Mouse (Mus musculus) retina, postnatal 1 day (tissue): Measurements from ENCODE around the gene Lpxn.

Experiments used
- DNase-seq: peaks from one replicate; pipeline ENCODE4 v3.0.0-alpha.2; 2012

Lpxn gene

GRCm38 (mm10) chr19:12805730-12806129 lies 9.7 kb downstream of the Lpxn start:
- no peak for DNase-seq

- no peak for DNase-seq
These were observed 10.2 kb downstream of the Lpxn start for GRCm38 (mm10) chr19:12806214-12806613.

DNA sequence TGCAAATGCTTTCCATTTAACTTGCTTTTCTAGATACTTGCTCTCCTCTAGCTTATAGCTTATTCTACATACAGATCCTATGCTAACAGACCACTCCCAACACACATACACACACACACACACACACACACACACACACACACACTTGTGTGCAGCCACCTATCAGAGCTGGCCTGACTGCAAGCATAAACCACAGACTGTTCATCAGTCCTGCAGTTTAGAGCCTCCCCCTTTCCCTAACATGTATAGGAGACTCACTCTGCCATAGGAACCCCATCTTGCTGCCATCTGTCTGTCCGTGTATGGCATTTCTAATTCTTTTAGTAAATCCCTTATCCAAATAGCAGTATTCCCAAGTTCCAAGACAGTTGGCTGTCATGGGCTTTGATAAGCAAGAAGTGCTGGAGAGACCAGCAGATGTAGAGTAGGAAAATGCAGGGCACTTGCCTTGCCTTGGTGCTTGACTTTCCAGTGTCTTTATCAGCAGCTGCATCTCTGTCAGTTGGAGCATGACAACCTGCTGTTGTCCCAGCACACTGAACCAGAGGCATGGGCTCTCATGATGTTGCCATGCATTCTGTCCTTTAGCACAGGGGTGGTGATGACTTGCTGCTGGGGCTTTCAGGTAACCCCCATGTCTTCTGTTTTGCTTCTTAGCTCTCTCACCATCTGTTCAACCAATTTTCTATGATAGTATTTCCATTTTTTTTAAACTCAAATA lies 16.8 kb downstream of the Lpxn start:
- no peak for DNase-seq

- DNase-seq: no peak
These were observed 17.9 kb downstream of the Lpxn start for GRCm38 (mm10) chr19:12813883-12814282.

- DNase-seq: no peak
These were observed 22.5 kb downstream of the Lpxn start for GRCm38 (mm10) chr19:12818507-12818906.

DNA sequence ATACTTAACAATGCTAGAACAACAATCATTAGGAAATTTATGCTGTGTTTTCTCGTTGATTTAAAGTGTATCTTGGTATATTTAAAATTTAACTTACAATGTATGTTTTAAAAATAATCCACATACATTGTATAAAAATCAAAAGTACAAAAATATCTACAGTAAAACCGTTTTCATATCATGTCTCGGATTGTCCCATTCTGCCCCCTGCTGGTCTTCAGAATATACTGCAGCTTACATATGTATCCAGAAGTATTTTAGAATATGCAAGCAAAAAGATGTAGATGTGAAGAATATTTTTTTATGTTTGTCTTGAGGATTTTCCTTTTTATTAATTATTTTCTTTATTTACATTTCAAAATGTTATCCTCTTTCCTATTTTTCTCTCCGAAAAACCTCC lies 24.4 kb downstream of the Lpxn start:
- peak; percentile 50 for DNase-seq

DNA sequence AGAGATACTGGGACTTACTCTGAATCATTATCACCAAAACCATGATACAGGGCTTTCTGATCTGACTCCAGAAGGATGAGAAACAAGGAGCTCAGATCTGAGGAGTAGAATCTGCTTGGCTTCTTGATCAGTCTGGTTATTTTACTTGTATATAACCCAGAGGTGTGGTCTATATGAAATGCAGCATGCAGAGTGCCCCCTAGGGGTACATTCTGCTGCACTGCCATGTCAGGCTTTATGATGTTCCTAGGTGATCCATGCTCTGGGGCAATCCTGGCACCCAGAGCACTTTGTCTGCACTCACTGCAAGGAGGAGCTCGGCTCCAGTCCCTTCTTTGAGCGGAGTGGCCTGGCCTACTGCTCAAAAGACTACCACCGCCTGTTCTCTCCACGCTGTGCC lies 28.6 kb downstream of the Lpxn start:
- peak; percentile 2 for DNase-seq

- no peak for DNase-seq
These were observed 34.9 kb downstream of the Lpxn start for GRCm38 (mm10) chr19:12830823-12831430.

DNA sequence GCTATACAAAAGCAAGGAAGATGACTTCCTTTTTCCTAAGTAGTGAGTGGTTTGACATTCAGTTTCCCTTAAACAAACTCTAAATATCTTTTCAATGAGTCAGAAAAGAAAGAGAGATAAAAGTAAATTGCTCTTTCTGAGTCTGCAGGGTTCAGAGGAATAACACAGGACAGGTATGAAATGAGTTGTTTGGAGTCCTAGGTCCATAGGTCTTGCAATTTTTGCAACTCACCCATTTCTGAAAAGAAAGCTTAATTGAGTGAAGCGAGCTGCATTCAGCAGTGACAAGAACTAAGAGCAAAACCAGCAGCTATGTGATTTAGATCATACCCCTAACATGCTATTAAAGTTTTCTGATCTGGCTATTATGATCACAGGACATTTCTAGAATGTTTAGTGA lies 35.6 kb downstream of the Lpxn start:
- DNase-seq: no peak

GRCm38 (mm10) chr19:12833625-12834024 lies 37.6 kb downstream of the Lpxn start:
- no peak for DNase-seq

GRCm38 (mm10) chr19:12838507-12838906 lies 42.5 kb downstream of the Lpxn start:
- DNase-seq: no peak

DNA sequence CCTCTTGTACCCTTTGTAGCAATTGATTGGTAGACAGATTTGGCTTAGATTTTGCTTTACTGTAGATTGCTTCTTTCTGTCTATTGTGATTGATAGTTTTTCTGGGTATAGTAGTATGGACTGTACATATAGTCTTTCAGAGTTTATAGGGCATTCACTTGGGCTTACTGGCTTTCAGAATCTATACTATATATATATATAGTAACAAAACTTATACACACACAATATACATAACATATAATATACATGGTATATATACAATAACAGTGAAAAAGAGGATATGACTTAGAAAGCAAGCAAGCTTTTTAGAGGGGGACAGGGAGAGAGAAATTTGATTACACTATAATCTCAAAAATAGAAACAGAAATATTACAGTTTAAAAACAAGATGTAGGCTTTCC lies 50.4 kb downstream of the Lpxn start, which contains the start of gene Gm5244:
TSS of gene Gm5244 (plus strand) at position 301 of the 400 bp plus-strand sequence.
- no peak for DNase-seq

GRCm38 (mm10) chr19:12856983-12857382 lies 61.0 kb downstream of the Lpxn start, which contains the start of gene Olfr1444:
Olfr1444 (plus strand) TSS chr19:12857283.
- no peak for DNase-seq
